Mouse (Mus musculus) ES-E14 (cell line): ENCODE measurements around the gene Epop.

ENCODE experiments used
- CHD2 ChIP-seq: IDR thresholded peaks from 2 replicates; pipeline ENCODE4 v1.6.1; 2014; ENCODE audit warnings: mild to moderate bottlenecking, low read depth, low read length, inconsistent platforms
- HCFC1 ChIP-seq: IDR thresholded peaks from 2 replicates; pipeline ENCODE4 v1.6.1; 2012; ENCODE audit warnings: low read length, inconsistent platforms, borderline replicate concordance; ENCODE audit not compliant: insufficient read depth
- MAFK ChIP-seq: IDR thresholded peaks from 2 replicates; pipeline ENCODE4 v1.6.1; 2014; ENCODE audit warnings: mild to moderate bottlenecking, low read depth, low read length, inconsistent platforms; ENCODE audit not compliant: insufficient read depth
- ZC3H11A ChIP-seq: IDR thresholded peaks from 2 replicates; pipeline ENCODE4 v1.6.1; 2012; ENCODE audit warnings: low read depth, mild to moderate bottlenecking, inconsistent platforms, low read length, borderline replicate concordance
- ZNF384 ChIP-seq: IDR thresholded peaks from 2 replicates; pipeline ENCODE4 v1.6.1; 2012; ENCODE audit warnings: low read depth, low read length, inconsistent platforms

DNA sequence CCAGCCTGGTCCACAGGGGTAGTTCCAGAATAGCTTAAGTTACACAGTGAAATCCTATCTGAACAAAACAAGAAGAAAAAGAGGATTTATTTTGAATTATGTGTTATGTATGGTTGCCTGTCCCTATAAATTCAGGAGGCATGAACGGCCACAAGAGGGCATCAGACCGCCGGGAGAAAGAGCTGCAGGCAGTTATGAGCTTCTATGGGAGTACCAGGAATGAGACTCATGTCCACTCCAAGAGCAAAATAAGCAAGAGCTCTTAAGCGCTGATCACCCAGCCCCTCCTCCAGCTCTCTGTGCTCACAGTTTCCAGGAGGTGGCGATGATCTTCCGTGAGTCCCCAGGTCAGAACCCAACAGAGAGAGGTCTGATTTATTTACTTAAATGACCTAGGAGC lies 15.3 kb upstream of the Epop start:
- TF ChIP-seq HCFC1 (peak; percentile 56; the same call in 1 of the 2 replicates), CHD2 (no peak), ZC3H11A (peak; percentile 91), MAFK (no peak), ZNF384 (peak; percentile 57; the same call in 1 of the 2 replicates)
